30 mouse cellular contexts compared by ENCODE assay signal in the genomic region with DNA sequence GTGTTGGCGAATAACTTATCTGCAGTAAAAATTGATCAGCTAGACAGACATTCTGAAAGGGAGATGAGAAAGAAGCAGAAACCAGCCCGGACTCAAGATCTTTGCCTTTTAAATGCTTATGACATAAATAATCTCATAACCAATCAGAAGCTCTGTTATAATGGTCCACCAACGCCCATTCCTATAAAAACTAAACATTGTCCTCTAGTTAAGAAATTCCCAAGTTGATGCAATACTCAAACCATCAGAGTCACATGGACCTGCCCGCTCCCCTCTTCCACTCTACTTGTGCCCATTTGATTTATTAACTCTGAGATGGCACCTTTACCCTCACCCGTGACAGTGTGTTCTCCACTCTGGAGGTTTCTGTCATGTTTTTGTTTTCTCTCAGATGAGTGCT. TPM values are rescaled to one million over a fixed set of nuclear protein-coding genes. Genes with fewer than 3 reads are reported as not detected.
"Had no signal": no experiment of that assay in that cellular context is flagged by ENCODE, and none has a peak within 500 bp of the region (broad histone marks: within the 10 kb centered on the region; RNA-seq: fewer than 3 reads in every experiment).

No protein-coding gene starts in this region.

- H3K27me3 ChIP-seq: embryonic facial prominence, embryonic 12.5 days; embryonic facial prominence, embryonic 13.5 days; embryonic facial prominence, embryonic 15.5 days; forebrain, embryonic 12.5 days; forebrain, embryonic 13.5 days; forebrain, embryonic 15.5 days had no signal

- H3K4me1 ChIP-seq: embryonic facial prominence, embryonic 15.5 days; forebrain, embryonic 12.5 days; forebrain, embryonic 13.5 days; forebrain, embryonic 15.5 days had no signal

- H3K36me3 ChIP-seq: embryonic facial prominence, embryonic 10.5 days; embryonic facial prominence, embryonic 12.5 days; embryonic facial prominence, embryonic 13.5 days; embryonic facial prominence, embryonic 15.5 days; forebrain, embryonic 10.5 days; forebrain, embryonic 12.5 days; forebrain, embryonic 15.5 days had no signal

- ATAC-seq: forebrain, embryonic 13.5 days; forebrain, embryonic 14.5 days; forebrain, embryonic 15.5 days; forebrain, embryonic 16.5 days; forebrain, postnatal 0 days had no signal

- H3K9me3 ChIP-seq: embryonic facial prominence, embryonic 10.5 days; embryonic facial prominence, embryonic 12.5 days; embryonic facial prominence, embryonic 13.5 days; embryonic facial prominence, embryonic 15.5 days; forebrain, embryonic 10.5 days; forebrain, embryonic 12.5 days; forebrain, embryonic 13.5 days; forebrain, embryonic 15.5 days had no signal

- H3K4me2 ChIP-seq: embryonic facial prominence, embryonic 12.5 days; embryonic facial prominence, embryonic 13.5 days; embryonic facial prominence, embryonic 15.5 days; forebrain, embryonic 12.5 days; forebrain, embryonic 13.5 days; forebrain, embryonic 15.5 days had no signal

- H3K27ac ChIP-seq: embryonic facial prominence, embryonic 10.5 days; embryonic facial prominence, embryonic 12.5 days; embryonic facial prominence, embryonic 13.5 days; embryonic facial prominence, embryonic 15.5 days; forebrain, embryonic 10.5 days; forebrain, embryonic 12.5 days; forebrain, embryonic 13.5 days; forebrain, embryonic 15.5 days; gastrocnemius, adult 2 months had no signal

- DNase-seq: cerebellum, adult 18-20 months; cerebellum, adult 2 months; cerebellum, adult 8-10 months; cerebellum, adult 9-10 months; cerebellum, adult 9-11 months; cerebellum, postnatal 10 days; cerebellum, postnatal 14 days; cerebellum, postnatal 25 days; cerebellum, postnatal 36 days; embryo, embryonic 11 days; forebrain, postnatal 0 days; gastrocnemius, adult 2 months; gastrocnemius, postnatal 10 days; gastrocnemius, postnatal 14 days; gastrocnemius, postnatal 25 days; gastrocnemius, postnatal 36 days; heart, adult 18-20 months had no signal

- H3K4me3 ChIP-seq: embryonic facial prominence, embryonic 10.5 days; embryonic facial prominence, embryonic 12.5 days; embryonic facial prominence, embryonic 13.5 days; embryonic facial prominence, embryonic 15.5 days; erythroblast, embryonic 14.5 days; forebrain, embryonic 10.5 days; forebrain, embryonic 12.5 days; forebrain, embryonic 13.5 days; forebrain, embryonic 15.5 days; gastrocnemius, adult 2 months had no signal

- H3K9ac ChIP-seq: embryonic facial prominence, embryonic 12.5 days; embryonic facial prominence, embryonic 13.5 days; embryonic facial prominence, embryonic 15.5 days; forebrain, embryonic 12.5 days; forebrain, embryonic 13.5 days; forebrain, embryonic 15.5 days; forebrain, postnatal 0 days had no signal

RNA-seq across cellular contexts. Expression of gene Slc38a4, which starts 23.9 kb away (rescaled TPM):
- total RNA-seq: common myeloid progenitor, adult 5-6 weeks; granulocyte monocyte progenitor cell, adult 5-6 weeks had no signal
